Mouse (Mus musculus) 416B (cell line): ENCODE measurements at regions not wholly inside any gene's neighbourhood (a gene's known extent, or its start where the extent isn't known, plus 50 kb on each side); places are given as distances from the start of the nearest gene placed in this dataset.
"Not testable (repeated sequence)": the region's sequence is repeated elsewhere in the genome, so short reads cannot be mapped to it uniquely, and the experiment has no call there.

Source experiments
- DNase-seq: peaks from one replicate; pipeline ENCODE4 v3.0.0; 2011; ENCODE audit warnings: low read depth

- no peak for DNase-seq
Measured at GRCm38 (mm10) chr10:103910098-103910497, 232.7 kb upstream of the Gm21293 start.

DNA sequence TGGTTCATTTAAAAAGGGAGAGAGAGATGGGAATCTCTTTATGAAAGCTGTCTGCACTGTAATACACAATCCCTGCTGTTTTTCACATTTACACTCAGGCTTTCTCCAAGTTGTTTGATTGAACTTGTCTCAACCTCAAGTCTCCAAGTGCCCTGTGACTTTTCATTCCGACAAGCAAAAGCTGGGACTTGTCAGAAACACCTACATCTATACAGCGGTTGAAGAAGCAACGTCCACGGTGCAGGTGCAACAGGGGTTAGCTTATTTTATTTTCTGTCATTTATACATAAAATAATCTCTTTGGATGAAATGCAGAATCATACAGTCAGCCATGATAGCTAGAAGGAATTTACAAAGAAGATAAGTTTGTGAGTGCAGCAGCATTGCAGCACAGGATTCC is 184.6 kb upstream of the Gm21293 start:
- no peak for DNase-seq

DNA sequence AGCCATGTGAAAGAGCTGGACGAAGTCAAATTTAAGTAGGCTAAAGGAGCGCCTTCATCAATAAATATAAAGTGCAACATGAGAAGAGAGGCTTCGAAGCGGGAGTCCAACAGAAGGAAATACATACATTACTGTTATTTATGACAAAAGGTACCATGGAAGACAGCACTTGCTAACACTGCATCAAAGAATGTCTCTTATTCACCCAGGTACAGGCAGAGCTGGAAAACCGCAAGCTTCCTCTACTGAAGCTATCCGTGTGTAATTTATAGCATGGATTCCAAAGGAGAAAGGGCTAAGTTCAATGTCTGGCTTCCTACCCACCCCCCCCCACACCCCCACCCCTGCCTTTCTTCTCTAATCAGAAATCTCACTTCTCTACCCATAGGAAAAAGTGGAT is 166.7 kb upstream of the Gm21293 start:
- DNase-seq: no peak

DNA sequence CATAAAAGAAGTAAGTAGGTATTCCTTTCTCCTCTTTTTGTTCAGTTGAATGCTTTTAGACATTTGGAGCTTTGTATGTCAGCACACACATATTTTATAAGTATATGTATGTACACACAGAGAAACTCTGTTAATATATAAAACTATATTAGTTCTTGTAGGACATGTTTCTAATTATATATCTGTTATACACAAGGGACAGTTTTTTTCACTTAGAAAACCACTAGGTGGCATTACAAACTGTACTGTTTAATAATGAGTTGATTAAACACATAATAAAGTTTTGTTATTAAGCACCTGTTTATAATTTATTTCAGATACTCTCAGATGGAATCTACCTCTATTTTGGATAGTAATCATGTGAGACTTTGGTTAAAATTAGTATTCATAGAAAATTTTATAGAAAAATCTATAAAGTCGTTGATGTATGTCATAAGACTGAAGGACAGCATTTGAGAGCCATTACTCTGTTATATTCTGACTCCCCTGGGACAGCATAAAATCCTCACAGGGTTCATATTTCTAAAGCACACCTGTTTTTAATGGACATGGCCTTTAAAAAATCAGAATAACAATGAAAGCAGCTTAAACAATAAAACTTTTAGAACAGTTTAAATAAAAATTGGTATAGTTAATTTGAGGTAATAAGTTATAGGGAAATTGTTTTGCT is 158.4 kb upstream of the Gm21293 start:
- DNase-seq: peak; percentile 24

- DNase-seq: no peak
Measured at GRCm38 (mm10) chr10:104019540-104019939, 123.2 kb upstream of the Gm21293 start.

DNA sequence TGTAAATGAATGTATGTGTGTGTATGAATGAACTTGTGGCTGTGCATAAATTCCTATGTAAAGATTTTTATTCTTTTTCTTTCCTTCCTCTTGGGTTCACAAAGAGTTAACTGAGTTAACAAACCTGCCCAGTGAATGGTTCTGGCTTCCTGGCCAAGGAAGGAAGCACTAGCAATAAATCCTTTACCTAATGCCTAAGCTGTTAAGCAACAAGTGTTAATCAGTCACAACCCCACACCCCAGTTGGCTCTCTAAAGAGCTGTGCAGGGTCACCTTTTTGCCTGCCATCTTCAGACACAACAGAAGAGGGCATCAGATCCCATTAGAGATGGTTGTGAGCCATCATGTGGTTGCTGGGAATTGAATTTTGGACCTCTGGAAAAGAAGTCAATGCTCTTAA is 121.2 kb upstream of the Gm21293 start:
- no peak for DNase-seq

DNA sequence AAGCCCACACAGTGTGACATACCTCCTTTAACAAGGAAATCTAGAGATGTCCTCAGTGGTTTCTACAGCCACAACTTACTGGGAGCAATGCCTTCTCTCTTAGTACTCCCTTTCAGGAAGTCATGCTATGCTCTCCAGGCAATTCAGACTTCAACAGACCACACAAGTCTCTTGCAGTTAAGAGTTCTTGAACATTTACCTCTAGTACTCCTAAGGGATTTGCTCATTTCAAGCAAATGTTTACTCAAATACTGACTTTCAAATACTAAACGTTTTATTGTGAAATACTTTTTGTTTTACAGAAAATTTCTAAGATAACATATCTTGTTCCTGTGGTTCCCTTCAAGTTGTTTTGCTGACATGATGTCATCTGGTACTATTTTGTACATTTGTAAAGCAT is 114.6 kb upstream of the Gm21293 start:
- no peak for DNase-seq

GRCm38 (mm10) chr10:104032771-104033170 is 110.0 kb upstream of the Gm21293 start:
- DNase-seq: no peak

- DNase-seq: not testable (repeated sequence)
Measured at GRCm38 (mm10) chr10:104041729-104042386, 100.9 kb upstream of the Gm21293 start.

- no peak for DNase-seq
Measured at GRCm38 (mm10) chr10:104042387-104042775, 100.4 kb upstream of the Gm21293 start.

- no peak for DNase-seq
Measured at GRCm38 (mm10) chr10:104043569-104043968, 99.2 kb upstream of the Gm21293 start.
